Mouse (Mus musculus) hindbrain, embryonic 11.5 days (tissue): ENCODE data around the gene Tbc1d8. TPM values are rescaled to one million over a fixed set of nuclear protein-coding genes. Genes with fewer than 3 reads are reported as not detected.

ENCODE experiments used
- ATAC-seq: fragments of 200-750 bp; cut with Nextera tagmentation; 2 replicates; pipeline ENCODE4 v1.8.0; 2017; ENCODE audit warnings: mild to moderate bottlenecking, moderate TSS enrichment, moderate library complexity; ENCODE audit not compliant: low FRiP score
- DNase-seq: peaks from one replicate; pipeline ENCODE4 v3.0.0-alpha.2; 2015; ENCODE audit warnings: low spot score
- H3K27ac ChIP-seq: fragments of 300-500 bp; sonication (generic); 2 replicates; pipeline ENCODE4 v1.5.1; 2014; ENCODE audit warnings: mild to moderate bottlenecking, low read depth, low read length
- H3K27me3 ChIP-seq: fragments of 300-500 bp; sonication (generic); 2 replicates; pipeline ENCODE4 v1.6.1; 2014; ENCODE audit warnings: mild to moderate bottlenecking, low read length, moderate library complexity, mixed read lengths; ENCODE audit not compliant: control insufficient read depth, insufficient read depth
- H3K36me3 ChIP-seq: fragments of 300-500 bp; sonication (generic); 2 replicates; pipeline ENCODE4 v1.6.1; 2014; ENCODE audit warnings: mild to moderate bottlenecking, low read length, moderate library complexity, mixed read lengths; ENCODE audit not compliant: control insufficient read depth, insufficient read depth
- H3K4me1 ChIP-seq: fragments of 300-500 bp; sonication (generic); replicated peaks from 2 replicates; pipeline ENCODE4 v1.6.1; 2014; ENCODE audit warnings: low read length, mixed read lengths; ENCODE audit not compliant: control insufficient read depth, insufficient read depth
- H3K4me2 ChIP-seq: fragments of 300-500 bp; sonication (generic); replicated peaks from 2 replicates; pipeline ENCODE4 v1.6.1; 2014; ENCODE audit warnings: mild to moderate bottlenecking, low read depth, low read length
- H3K4me3 ChIP-seq: fragments of 300-500 bp; sonication (generic); 2 replicates; pipeline ENCODE4 v1.5.1; 2014; ENCODE audit warnings: low read depth, low read length
- H3K9ac ChIP-seq: fragments of 300-500 bp; sonication (generic); 2 replicates; pipeline ENCODE4 v1.6.1; 2014; ENCODE audit warnings: low read depth, low read length
- H3K9me3 ChIP-seq: fragments of 300-500 bp; sonication (generic); 2 replicates; pipeline ENCODE4 v1.6.1; 2016; ENCODE audit warnings: low read length; ENCODE audit not compliant: control insufficient read depth
- WGBS: fragments of 180-500 bp; shearing (Covaris S2); extraction: QIAGEN DNeasy Blood & Tissue Kit; methylation state at CpG from one replicate; pipeline ENCODE4 v1.1.7; 2014; 5-methylcytosine and 5-hydroxymethylcytosine counted together
- polyA plus RNA-seq: library from polyadenylated mRNA; unstranded; fragments of >200 nt; fragmentation: Nextera tagmentation; extraction: Ambion mirVana; gene quantifications from 2 replicates; pipeline ENCODE4 v1.2.1, GENCODE M21; 2014

Gene Tbc1d8
- polyA plus RNA-seq, 1 experiment from 2014 or later: 5.3 TPM

- 92% methylated on average over 5 of the region's 5 CpGs for WGBS
- H3K4me3 ChIP-seq: no peak overlapping the region
Measured at GRCm38 (mm10) chr1:39493165-39493564, 14.6 kb upstream of the Tbc1d8 start.

GRCm38 (mm10) chr1:39487370-39487769 is 8.8 kb upstream of the Tbc1d8 start:
- H3K4me1 ChIP-seq: no peaks in the 10 kb centered on the region
- H3K4me2 ChIP-seq: no peak overlapping the region
- ATAC-seq (no peak), DNase-seq (no peak)
- H3K9ac ChIP-seq: no peak overlapping the region
- H3K4me3 ChIP-seq: no peak overlapping the region
- H3K27me3 ChIP-seq: no peaks in the 10 kb centered on the region
- WGBS: 77% methylated on average over 3 of the region's 3 CpGs
- no peaks in the 10 kb centered on the region for H3K36me3 ChIP-seq
- no peak overlapping the region for H3K27ac ChIP-seq
- no peaks in the 10 kb centered on the region for H3K9me3 ChIP-seq

More at GRCm38 (mm10) chr1:39493165-39493564, 14.6 kb upstream of the Tbc1d8 start:
- DNase-seq: no peak
- ATAC-seq: no peak
- Histone ChIP-seq H3K9me3 (no peaks in the 10 kb centered on the region), H3K27me3 (no peaks in the 10 kb centered on the region), H3K4me1 (no peaks in the 10 kb centered on the region), H3K4me2 (no peak overlapping the region), H3K9ac (no peak overlapping the region), H3K36me3 (no peaks in the 10 kb centered on the region), H3K27ac (no peak overlapping the region)

- Histone ChIP-seq H3K27me3 (no peaks in the 10 kb centered on the region), H3K27ac (no peak overlapping the region), H3K9me3 (no peaks in the 10 kb centered on the region), H3K36me3 (no peaks in the 10 kb centered on the region), H3K9ac (no peak overlapping the region), H3K4me1 (0 out of 2 replicates have a peak, but pooled peaks cover 3% of the 10 kb centered on the region), H3K4me2 (no peak overlapping the region), H3K4me3 (no peak overlapping the region)
- ATAC-seq (no peak), DNase-seq (peak; percentile 60)
- WGBS: 66% methylated on average over 10 of the region's 10 CpGs
Measured at GRCm38 (mm10) chr1:39482115-39482815, 3.7 kb upstream of the Tbc1d8 start.

GRCm38 (mm10) chr1:39479254-39479653 is 699 bp upstream of the Tbc1d8 start:
- no peak overlapping the region for H3K4me3 ChIP-seq
- WGBS: 61% methylated on average over 5 of the region's 5 CpGs
- H3K27me3 ChIP-seq: no peaks in the 10 kb centered on the region
- H3K4me1 ChIP-seq: 0 out of 2 replicates have a peak, but pooled peaks cover 3% of the 10 kb centered on the region
- H3K4me2 ChIP-seq: no peak overlapping the region
- H3K27ac ChIP-seq: no peak overlapping the region
- H3K36me3 ChIP-seq: no peaks in the 10 kb centered on the region
- no peaks in the 10 kb centered on the region for H3K9me3 ChIP-seq
- ATAC-seq (no peak), DNase-seq (no peak)
- H3K9ac ChIP-seq: no peak overlapping the region

GRCm38 (mm10) chr1:39478896-39479200 is 293 bp upstream of the Tbc1d8 start:
- H3K4me2 ChIP-seq: peak overlapping the region; percentile 99
- DNase-seq (no peak), ATAC-seq (no peak)
- H3K4me3 ChIP-seq: peak overlapping the region; percentile 73
- no peaks in the 10 kb centered on the region for H3K27me3 ChIP-seq
- no peaks in the 10 kb centered on the region for H3K36me3 ChIP-seq
- 5% methylated on average over 9 of the region's 10 CpGs for WGBS
- H3K27ac ChIP-seq: no peak overlapping the region
- 0 out of 2 replicates have a peak, but pooled peaks cover 3% of the 10 kb centered on the region for H3K4me1 ChIP-seq
- no peaks in the 10 kb centered on the region for H3K9me3 ChIP-seq
- H3K9ac ChIP-seq: peak overlapping the region; percentile 67; the same call in 1 of the 2 replicates

- ATAC-seq: no peak
- WGBS: 84% methylated on average over 5 of the region's 5 CpGs
- H3K9ac ChIP-seq: 0 out of 2 replicates have a peak overlapping the region, but pooled peaks have one; percentile 7
- DNase-seq: no peak
- H3K9me3 ChIP-seq: no peaks in the 10 kb centered on the region
- no peak overlapping the region for H3K4me2 ChIP-seq
- no peak overlapping the region for H3K27ac ChIP-seq
- H3K4me3 ChIP-seq: peak overlapping the region; percentile 6; the same call in 1 of the 2 replicates
- 0 out of 2 replicates have a peak, but pooled peaks cover 3% of the 10 kb centered on the region for H3K4me1 ChIP-seq
- no peaks in the 10 kb centered on the region for H3K36me3 ChIP-seq
- H3K27me3 ChIP-seq: no peaks in the 10 kb centered on the region
Measured at GRCm38 (mm10) chr1:39477064-39477463, 1.5 kb downstream of the Tbc1d8 start.

- Histone ChIP-seq H3K27ac (no peak overlapping the region), H3K36me3 (no peaks in the 10 kb centered on the region), H3K9ac (no peak overlapping the region), H3K27me3 (no peaks in the 10 kb centered on the region), H3K4me1 (0 out of 2 replicates have a peak, but pooled peaks cover 3% of the 10 kb centered on the region), H3K9me3 (no peaks in the 10 kb centered on the region), H3K4me2 (no peak overlapping the region), H3K4me3 (no peak overlapping the region)
- DNase-seq: no peak
- 79% methylated on average over 1 of the region's 1 CpGs for WGBS
- no peak for ATAC-seq
Measured at GRCm38 (mm10) chr1:39476341-39476740, 2.2 kb downstream of the Tbc1d8 start.

- no peaks in the 10 kb centered on the region for H3K36me3 ChIP-seq
- 0 out of 2 replicates have a peak, but pooled peaks cover 3% of the 10 kb centered on the region for H3K4me1 ChIP-seq
- H3K27ac ChIP-seq: no peak overlapping the region
- no peak for DNase-seq
- 86% methylated on average over 9 of the region's 9 CpGs for WGBS
- no peak overlapping the region for H3K4me2 ChIP-seq
- no peak overlapping the region for H3K4me3 ChIP-seq
- H3K27me3 ChIP-seq: no peaks in the 10 kb centered on the region
- no peaks in the 10 kb centered on the region for H3K9me3 ChIP-seq
- no peak for ATAC-seq
- no peak overlapping the region for H3K9ac ChIP-seq
Measured at GRCm38 (mm10) chr1:39474516-39474915, 4.0 kb downstream of the Tbc1d8 start.

GRCm38 (mm10) chr1:39471298-39471902 is 7.2 kb downstream of the Tbc1d8 start:
- ATAC-seq: no peak
- H3K4me1 ChIP-seq: no peaks in the 10 kb centered on the region
- H3K36me3 ChIP-seq: no peaks in the 10 kb centered on the region
- H3K9ac ChIP-seq: no peak overlapping the region
- no peak overlapping the region for H3K4me2 ChIP-seq
- H3K9me3 ChIP-seq: no peaks in the 10 kb centered on the region
- WGBS: 78% methylated on average over 9 of the region's 9 CpGs
- no peak overlapping the region for H3K4me3 ChIP-seq
- DNase-seq: no peak
- H3K27me3 ChIP-seq: no peaks in the 10 kb centered on the region
- no peak overlapping the region for H3K27ac ChIP-seq
